Mouse (Mus musculus) ES-E14 (cell line): ENCODE results near the gene Susd3.

Experiments used
- CHD2 ChIP-seq: IDR thresholded peaks from 2 replicates; pipeline ENCODE4 v1.6.1; 2014; ENCODE audit warnings: mild to moderate bottlenecking, low read depth, low read length, inconsistent platforms
- HCFC1 ChIP-seq: IDR thresholded peaks from 2 replicates; pipeline ENCODE4 v1.6.1; 2012; ENCODE audit warnings: low read length, inconsistent platforms, borderline replicate concordance; ENCODE audit not compliant: insufficient read depth
- MAFK ChIP-seq: IDR thresholded peaks from 2 replicates; pipeline ENCODE4 v1.6.1; 2014; ENCODE audit warnings: mild to moderate bottlenecking, low read depth, low read length, inconsistent platforms; ENCODE audit not compliant: insufficient read depth
- ZC3H11A ChIP-seq: IDR thresholded peaks from 2 replicates; pipeline ENCODE4 v1.6.1; 2012; ENCODE audit warnings: low read depth, mild to moderate bottlenecking, inconsistent platforms, low read length, borderline replicate concordance
- ZNF384 ChIP-seq: IDR thresholded peaks from 2 replicates; pipeline ENCODE4 v1.6.1; 2012; ENCODE audit warnings: low read depth, low read length, inconsistent platforms

DNA sequence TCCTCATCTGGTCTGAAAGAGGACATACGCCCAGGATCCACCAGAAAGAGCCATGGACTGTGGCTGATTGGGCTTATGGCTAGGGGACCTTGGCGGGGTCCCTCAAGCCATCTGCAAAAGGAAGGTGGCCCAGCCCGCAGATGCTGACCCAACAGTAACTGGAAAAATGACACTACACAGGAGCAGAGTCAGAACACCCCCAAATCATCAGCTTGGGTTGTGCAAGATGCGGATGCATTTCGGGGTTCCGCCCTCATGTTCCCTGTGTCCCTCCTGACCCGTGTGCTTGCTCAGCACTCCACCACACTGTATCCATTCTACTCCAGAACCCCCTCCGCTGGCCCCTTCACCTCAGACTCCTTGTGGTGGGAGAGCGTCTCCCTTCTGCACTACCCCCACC lies 49.8 kb downstream of the Susd3 start:
- no peak for TF ChIP-seq ZC3H11A
- TF ChIP-seq CHD2 = no peak
- TF ChIP-seq MAFK = no peak
- TF ChIP-seq HCFC1 = no peak
- TF ChIP-seq ZNF384 = no peak
